Mouse (Mus musculus) liver, adult 2 months (tissue): ENCODE results near the gene Zim1. TPM values are rescaled to one million over a fixed set of nuclear protein-coding genes. Genes with fewer than 3 reads are reported as not detected.
A peak's percentile ranks its signal among the peaks of the same experiment; 100 is the strongest.

ENCODE experiments used
- DNase-seq: peaks from one replicate; pipeline ENCODE4 v3.0.0-alpha.2; 2011; ENCODE audit warnings: low read depth, low spot score; ENCODE audit errors: extremely low read depth
- H3K27ac ChIP-seq: fragments of 200-500 bp; replicated peaks from 2 replicates; pipeline ENCODE4 v1.5.1; 2012; ENCODE audit warnings: low read depth, mild to moderate bottlenecking, control low read depth, inconsistent platforms, low read length; ENCODE audit not compliant: insufficient read depth
- H3K27me3 ChIP-seq: fragments of 200-500 bp; 2 replicates; pipeline ENCODE4 v1.6.1; 2012; ENCODE audit warnings: mild to moderate bottlenecking, moderate library complexity, low read length, inconsistent platforms; ENCODE audit not compliant: control insufficient read depth, insufficient read depth
- H3K36me3 ChIP-seq: fragments of 200-500 bp; 2 replicates; pipeline ENCODE4 v1.6.1; 2012; ENCODE audit warnings: low read length, inconsistent platforms; ENCODE audit not compliant: control insufficient read depth, insufficient read depth
- H3K4me1 ChIP-seq: fragments of 200-500 bp; 2 replicates; pipeline ENCODE4 v1.6.1; 2011; ENCODE audit warnings: low read length; ENCODE audit not compliant: control insufficient read depth, insufficient read depth
- H3K4me3 ChIP-seq: fragments of 200-500 bp; 2 replicates; pipeline ENCODE4 v1.5.1; 2011; ENCODE audit warnings: low read depth, mild to moderate bottlenecking, control low read depth, low read length, moderate library complexity; ENCODE audit not compliant: insufficient read depth
- H3K79me2 ChIP-seq: fragments of 200-500 bp; 2 replicates; pipeline ENCODE4 v1.6.1; 2012; ENCODE audit warnings: inconsistent platforms, mild to moderate bottlenecking, low read length, moderate library complexity; ENCODE audit not compliant: control insufficient read depth, insufficient read depth
- H3K9ac ChIP-seq: fragments of 200-500 bp; 2 replicates; pipeline ENCODE4 v1.6.1; 2012; ENCODE audit warnings: low read depth, mild to moderate bottlenecking, control low read depth, inconsistent platforms, low read length
- CTCF ChIP-seq: fragments of 200-500 bp; IDR thresholded peaks from 2 replicates; pipeline ENCODE4 v1.5.1; 2011; ENCODE audit warnings: low read depth, low read length, control low read depth
- POLR2A ChIP-seq: fragments of 200-500 bp; IDR thresholded peaks from 2 replicates; pipeline ENCODE4 v1.6.1; 2011; ENCODE audit warnings: low read length, control low read depth; ENCODE audit not compliant: insufficient read depth; ENCODE audit errors: extremely low read depth
- WGBS: fragments of 180-500 bp; shearing (Covaris S2); methylation state at CpG from one replicate; pipeline ENCODE4 v1.1.7; 2018; 5-methylcytosine and 5-hydroxymethylcytosine counted together
- polyA plus RNA-seq: library from polyadenylated mRNA; depleted of rRNA; stranded (reverse); fragments of >200 nt; gene quantifications from 2 replicates; pipeline ENCODE4 v1.2.3, GENCODE M21; 2012
- total RNA-seq: library from RNA; depleted of rRNA; stranded (reverse); fragments of >200 nt; gene quantifications from 2 replicates; pipeline ENCODE4 v1.2.3, GENCODE M21; 2014

Zim1 gene
- total and polyA plus RNA-seq, 2 experiments, result under 0.01 to 0.01 TPM

GRCm38 (mm10) chr7:6663430-6663829 is 32.8 kb downstream of the Zim1 start:
- Histone ChIP-seq H3K27ac (no peak overlapping the region), H3K79me2 (no peaks in the 10 kb centered on the region), H3K9ac (no peak overlapping the region), H3K4me1 (no peaks in the 10 kb centered on the region), H3K4me3 (no peak overlapping the region), H3K36me3 (no peaks in the 10 kb centered on the region), H3K27me3 (no peaks in the 10 kb centered on the region)
- TF ChIP-seq CTCF (no peak), POLR2A (no peak)
- WGBS, result 85% methylated on average over 7 of the region's 7 CpGs
- DNase-seq, result no peak

GRCm38 (mm10) chr7:6659605-6660004 is 36.6 kb downstream of the Zim1 start:
- no peak for TF ChIP-seq CTCF
- TF ChIP-seq POLR2A, result no peak
- no peak overlapping the region for H3K27ac ChIP-seq
- H3K4me3 ChIP-seq, result no peak overlapping the region
- WGBS, result 15% methylated on average over 2 of the region's 2 CpGs
- H3K4me1 ChIP-seq, result no peaks in the 10 kb centered on the region
- no peaks in the 10 kb centered on the region for H3K79me2 ChIP-seq
- no peaks in the 10 kb centered on the region for H3K27me3 ChIP-seq
- DNase-seq, result peak; percentile 10
- no peak overlapping the region for H3K9ac ChIP-seq
- no peaks in the 10 kb centered on the region for H3K36me3 ChIP-seq

- no peak overlapping the region for H3K27ac ChIP-seq
- H3K36me3 ChIP-seq, result no peaks in the 10 kb centered on the region
- TF ChIP-seq CTCF (no peak), POLR2A (no peak)
- H3K4me3 ChIP-seq, result no peak overlapping the region
- H3K9ac ChIP-seq, result no peak overlapping the region
- DNase-seq, result no peak
- H3K79me2 ChIP-seq, result no peaks in the 10 kb centered on the region
- WGBS, result 95% methylated on average over 7 of the region's 7 CpGs
- H3K4me1 ChIP-seq, result no peaks in the 10 kb centered on the region
- no peaks in the 10 kb centered on the region for H3K27me3 ChIP-seq
These were observed 37.6 kb downstream of the Zim1 start for GRCm38 (mm10) chr7:6658606-6659005.

GRCm38 (mm10) chr7:6652151-6652550 is 44.1 kb downstream of the Zim1 start:
- 53% methylated on average over 5 of the region's 5 CpGs for WGBS
- Histone ChIP-seq H3K4me1 (no peaks in the 10 kb centered on the region), H3K27me3 (no peaks in the 10 kb centered on the region), H3K9ac (no peak overlapping the region), H3K4me3 (no peak overlapping the region), H3K36me3 (no peaks in the 10 kb centered on the region), H3K79me2 (no peaks in the 10 kb centered on the region), H3K27ac (no peak overlapping the region)
- no peak for TF ChIP-seq POLR2A
- DNase-seq, result no peak

- no peak overlapping the region for H3K27ac ChIP-seq
- no peaks in the 10 kb centered on the region for H3K79me2 ChIP-seq
- WGBS, result 67% methylated on average over 7 of the region's 7 CpGs
- H3K27me3 ChIP-seq, result no peaks in the 10 kb centered on the region
- no peak for DNase-seq
- no peak overlapping the region for H3K9ac ChIP-seq
- no peak overlapping the region for H3K4me3 ChIP-seq
- H3K36me3 ChIP-seq, result no peaks in the 10 kb centered on the region
- H3K4me1 ChIP-seq, result no peaks in the 10 kb centered on the region
- TF ChIP-seq POLR2A (no peak), CTCF (no peak)
These were observed 45.0 kb downstream of the Zim1 start for GRCm38 (mm10) chr7:6651221-6651620.

GRCm38 (mm10) chr7:6650526-6650925 is 45.7 kb downstream of the Zim1 start:
- no peak overlapping the region for H3K9ac ChIP-seq
- no peak overlapping the region for H3K4me3 ChIP-seq
- H3K79me2 ChIP-seq, result no peaks in the 10 kb centered on the region
- H3K27me3 ChIP-seq, result no peaks in the 10 kb centered on the region
- TF ChIP-seq CTCF, result no peak
- no peak for TF ChIP-seq POLR2A
- no peak overlapping the region for H3K27ac ChIP-seq
- H3K36me3 ChIP-seq, result no peaks in the 10 kb centered on the region
- no peaks in the 10 kb centered on the region for H3K4me1 ChIP-seq
- no peak for DNase-seq
- 87% methylated on average over 9 of the region's 9 CpGs for WGBS
